Mouse (Mus musculus): ENCODE measurements around the gene Gm5868.
"Not testable (repeated sequence)": the region's sequence is repeated elsewhere in the genome, so short reads cannot be mapped to it uniquely, and the experiment has no call there.

Gene Gm5868

GRCm38 (mm10) chr5:72587192-72587681, at the start of gene Gm5868:
Gm5868 (minus strand) TSS chr5:72587551.
- no peak for DNase-seq

DNA sequence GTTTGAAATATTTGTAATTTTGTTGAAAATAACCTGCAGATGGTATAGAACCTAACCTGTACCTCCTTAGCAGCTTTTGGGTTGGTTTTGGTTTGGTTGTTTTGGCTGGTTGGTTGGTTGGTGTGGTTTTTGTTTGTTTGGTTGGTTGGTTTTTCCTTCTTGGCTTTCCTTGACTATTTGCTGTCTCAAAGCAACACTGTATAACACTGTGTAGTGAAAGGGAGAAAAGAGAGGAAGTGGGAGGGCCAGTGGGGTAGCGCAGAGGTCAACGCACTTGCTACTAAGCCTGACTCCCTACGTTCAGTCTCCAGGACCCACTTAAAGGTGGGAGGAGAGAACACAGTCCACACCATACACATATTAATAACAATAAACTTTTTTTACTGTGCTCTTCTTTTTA, 49.2 kb upstream of the Gm5868 start:
- DNase-seq: no peak

- DNase-seq: no peak
These were observed 48.8 kb upstream of the Gm5868 start for GRCm38 (mm10) chr5:72636122-72636521.

DNA sequence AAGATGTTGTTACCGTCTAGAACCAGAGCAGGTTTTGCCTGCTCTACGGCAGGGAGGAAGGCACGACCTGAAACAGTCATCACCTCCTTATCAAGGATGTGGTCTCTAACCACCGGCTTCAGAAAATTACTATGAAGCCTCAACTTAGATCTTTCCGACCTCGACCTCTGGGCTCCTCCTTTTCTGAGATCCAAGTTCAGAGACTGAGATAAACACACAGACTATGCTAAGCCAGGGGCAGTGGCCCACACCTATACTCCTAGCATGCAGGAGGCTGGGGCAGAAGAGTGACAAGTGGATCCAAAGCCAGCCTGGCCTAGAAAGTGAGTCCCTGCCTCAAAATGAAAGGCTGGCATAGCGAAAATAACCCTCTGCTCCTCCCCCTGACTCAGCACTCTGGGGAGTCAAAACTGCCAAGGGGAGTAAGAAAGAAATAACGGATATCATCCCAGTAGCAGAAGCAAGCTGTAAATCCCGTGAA, 47.5 kb upstream of the Gm5868 start:
- no peak for DNase-seq

DNA sequence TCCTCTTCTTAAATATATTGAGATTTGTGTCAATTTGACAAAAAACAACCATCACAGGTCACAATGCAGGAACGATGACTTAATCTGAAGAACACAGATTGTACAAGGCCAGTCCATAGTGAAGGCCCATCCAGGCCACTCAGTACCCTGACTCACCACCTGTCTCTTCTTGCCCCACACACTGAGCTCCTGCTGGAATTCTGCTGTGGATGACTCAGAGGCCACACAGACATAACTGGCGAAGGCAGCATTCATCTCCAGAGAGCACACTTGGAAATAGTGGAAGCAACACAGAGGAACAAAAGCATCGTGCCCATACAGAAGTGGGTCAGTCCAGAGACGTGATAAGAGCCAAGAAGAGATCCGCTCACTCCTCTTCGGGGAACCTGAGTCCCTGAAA, 42.7 kb upstream of the Gm5868 start:
- DNase-seq: no peak

DNA sequence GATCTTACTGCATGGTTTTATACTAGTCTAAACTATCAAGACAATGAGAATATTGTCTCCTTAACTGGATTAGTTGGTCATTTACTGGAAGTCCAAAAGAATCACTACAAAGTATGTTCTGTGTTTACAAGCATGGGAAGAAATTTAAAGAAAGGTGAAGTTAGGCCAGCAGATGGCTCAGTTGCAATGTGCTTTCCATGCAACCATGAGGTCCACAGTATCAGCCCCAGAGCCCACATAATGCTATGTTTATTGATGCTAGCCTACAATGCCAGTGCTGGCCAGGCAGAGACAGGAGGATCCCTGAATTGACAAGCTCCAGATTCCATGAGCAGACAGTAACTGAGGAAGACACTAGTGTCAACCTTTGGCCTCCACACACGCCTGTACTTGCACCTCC, 33.7 kb upstream of the Gm5868 start:
- DNase-seq: no peak

DNA sequence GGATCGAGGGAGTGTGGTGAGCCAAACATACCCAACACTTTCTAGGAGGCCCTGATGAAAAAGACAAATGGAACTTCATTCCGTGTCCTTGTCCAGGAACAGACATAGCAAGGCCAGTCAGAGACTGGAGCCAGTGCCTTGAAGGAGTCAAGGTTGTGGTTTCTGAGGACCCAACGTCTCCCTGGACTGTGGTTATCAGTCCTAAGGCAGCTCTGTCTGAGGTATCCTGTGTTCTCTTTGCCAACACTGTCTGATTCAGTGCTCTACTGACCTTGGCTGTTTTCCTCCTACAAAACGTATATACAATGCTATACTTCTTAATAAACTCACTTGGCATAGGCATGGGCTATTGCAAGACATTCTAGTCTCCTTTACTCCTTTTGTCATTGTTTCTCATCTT, 30.1 kb upstream of the Gm5868 start:
- no peak for DNase-seq

DNA sequence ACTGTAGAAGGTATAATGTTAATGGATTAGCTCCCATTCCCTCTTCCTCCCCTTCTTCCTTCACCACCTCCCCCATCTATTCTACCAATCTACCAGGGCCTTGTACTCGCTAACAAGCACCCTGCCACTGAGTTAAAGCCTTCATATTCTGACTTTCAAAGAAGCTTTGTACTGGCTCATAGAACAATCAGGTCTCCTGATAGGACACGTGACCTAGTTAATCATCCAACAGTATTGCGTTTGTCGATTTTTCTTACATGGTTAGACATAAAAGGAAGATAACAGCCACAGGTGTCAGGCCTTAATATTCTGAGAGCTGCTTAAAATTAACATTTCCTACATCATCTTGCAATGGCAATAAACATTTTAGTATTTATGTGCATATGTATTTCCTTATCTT, 15.8 kb upstream of the Gm5868 start:
- DNase-seq: no peak

DNA sequence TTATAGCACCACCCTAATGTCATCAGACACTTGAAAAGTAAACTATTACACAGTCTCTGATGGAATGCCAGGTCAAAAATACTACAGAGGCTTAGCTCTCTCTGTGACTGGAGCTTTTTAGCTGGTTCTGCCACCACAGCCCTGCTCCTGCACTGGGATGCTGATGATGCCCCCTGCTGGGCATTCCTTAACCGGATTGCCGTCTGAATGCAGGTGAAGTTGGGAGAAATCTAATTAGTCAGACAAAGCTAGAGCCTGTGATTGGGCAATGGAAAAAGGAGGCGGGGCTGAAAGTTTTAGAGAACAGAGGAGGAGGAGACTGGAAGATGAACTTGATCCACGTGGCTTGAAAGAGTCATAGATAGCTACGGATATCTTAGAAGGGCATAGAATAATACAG, 13.7 kb upstream of the Gm5868 start:
- peak; percentile 6 to 7 for DNase-seq

DNA sequence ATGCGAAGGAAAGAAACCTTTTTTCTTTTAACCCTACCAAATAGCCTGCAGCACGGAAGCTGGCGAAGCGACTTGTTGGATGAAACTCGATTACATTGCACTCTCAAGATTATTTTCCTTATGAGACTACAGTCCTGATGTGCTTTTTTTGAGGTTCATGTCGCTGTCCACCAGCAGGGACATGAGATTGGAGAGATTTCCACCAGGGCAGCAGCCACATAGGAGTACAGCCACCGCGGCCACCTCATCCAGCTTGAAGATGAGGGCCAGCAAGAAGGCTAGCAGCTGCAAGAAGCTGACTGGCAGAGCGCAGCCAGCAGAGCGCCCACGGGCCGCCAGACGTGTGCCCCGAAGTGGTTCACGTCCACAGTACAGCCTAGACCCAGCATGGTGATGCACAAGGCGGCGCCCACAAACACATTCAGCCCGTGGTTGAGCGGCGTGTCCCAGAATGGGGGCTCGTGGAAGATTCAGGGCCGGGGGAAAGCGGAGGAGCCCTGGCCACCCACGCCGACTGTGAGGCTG, 622 bp downstream of the Gm5868 start:
- DNase-seq: not testable (repeated sequence)

- not testable (repeated sequence) for DNase-seq
These were observed 1.2 kb downstream of the Gm5868 start for GRCm38 (mm10) chr5:72586122-72586521.

DNA sequence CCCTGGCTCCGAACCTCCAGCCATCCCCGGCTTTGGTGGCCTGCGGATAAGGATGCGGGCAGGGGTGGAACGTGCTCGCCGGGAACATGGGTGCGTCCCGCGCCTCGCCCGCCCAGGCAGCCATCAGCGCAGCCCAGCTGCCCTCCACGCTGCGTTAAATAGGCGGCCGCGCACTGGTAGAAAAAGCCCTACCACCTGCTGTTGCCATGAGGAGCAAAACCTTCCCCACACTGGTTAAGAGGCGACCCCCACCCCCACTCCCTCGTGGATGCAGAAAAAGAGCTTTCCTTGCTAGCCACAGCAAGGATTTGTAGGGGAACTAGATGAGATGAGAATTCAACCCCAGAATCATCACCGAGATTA, 6.4 kb downstream of the Gm5868 start, which contains the start of gene Zar1:
Gene Zar1 (minus strand): TSS at position 285 of the 363 bp plus-strand sequence.
- not testable (repeated sequence) for DNase-seq

- DNase-seq: not testable (repeated sequence)
These were observed 7.0 kb downstream of the Gm5868 start for GRCm38 (mm10) chr5:72580088-72580969.

DNA sequence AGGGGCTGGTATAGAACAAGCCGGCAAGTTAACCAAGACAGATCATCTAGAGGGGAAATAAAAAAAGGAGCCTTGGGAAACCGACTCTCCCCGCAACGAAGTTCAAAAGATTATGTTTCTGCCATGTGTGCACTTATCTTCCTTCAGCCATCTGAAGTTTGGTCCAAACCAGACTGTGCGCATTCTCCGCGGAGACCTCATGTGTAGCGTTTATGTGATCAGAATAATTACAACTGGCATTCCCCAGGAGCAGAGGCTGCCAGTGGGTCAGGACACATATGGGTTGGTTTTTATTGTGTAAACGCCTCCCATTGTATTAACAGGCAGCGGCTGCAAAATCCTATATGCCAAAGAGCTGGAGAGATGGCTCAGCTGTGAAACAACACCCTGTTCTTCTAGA, 7.8 kb downstream of the Gm5868 start:
- DNase-seq: not testable (repeated sequence)

DNA sequence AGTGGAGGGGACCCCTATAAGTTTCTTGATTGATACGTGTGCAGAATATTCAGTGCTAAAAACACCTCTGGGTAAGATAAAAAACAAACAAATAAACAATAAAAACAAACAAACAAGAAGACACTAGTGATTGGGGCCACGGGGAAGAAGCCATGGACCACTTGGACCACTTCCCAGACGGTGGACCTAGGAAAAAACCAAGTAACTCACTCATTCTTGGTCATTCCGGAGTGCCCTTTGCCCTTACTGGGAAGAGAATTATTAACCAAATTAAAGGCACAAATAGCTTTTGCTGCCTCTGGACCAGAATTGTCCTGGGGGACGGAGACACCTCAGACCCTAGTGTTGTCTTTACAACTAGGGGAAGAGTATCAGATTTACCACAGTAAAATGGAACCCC, 21.7 kb downstream of the Gm5868 start:
- DNase-seq: no peak

- DNase-seq: not testable (repeated sequence)
These were observed 24.2 kb downstream of the Gm5868 start for GRCm38 (mm10) chr5:72563183-72563582.

DNA sequence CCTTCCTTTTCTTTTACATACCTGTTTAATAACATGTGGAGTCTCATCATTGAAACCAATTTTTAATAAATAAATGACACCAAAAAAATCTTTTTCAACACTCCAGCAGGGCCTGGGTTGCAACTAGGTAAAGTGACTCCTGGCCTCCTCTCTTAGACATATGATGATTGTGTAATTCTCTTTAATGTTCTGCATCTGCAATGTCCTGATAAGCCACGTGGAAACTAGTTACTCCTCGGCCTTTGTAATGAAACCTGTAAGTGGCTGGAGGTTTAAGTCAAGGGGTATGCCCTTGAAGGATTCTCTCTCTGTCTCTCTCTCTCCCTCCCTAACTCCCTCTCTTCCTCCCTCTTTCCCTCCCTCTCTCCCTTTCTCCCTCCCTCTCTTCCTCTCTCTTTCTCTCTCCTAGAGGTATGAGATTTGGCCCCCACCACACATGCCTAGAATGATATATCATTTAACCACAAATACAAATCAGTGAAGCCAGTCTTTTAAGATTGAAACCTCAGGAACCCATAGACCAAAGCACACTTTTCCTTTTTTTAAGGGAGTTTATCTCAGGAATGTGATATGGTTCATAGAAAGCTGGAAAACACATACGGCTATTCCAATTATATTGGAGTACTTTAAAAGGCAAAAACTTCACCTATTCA, 26.2 kb downstream of the Gm5868 start:
- DNase-seq: no peak

GRCm38 (mm10) chr5:72559544-72560049, 27.8 kb downstream of the Gm5868 start, which contains the start of gene Nfxl1:
Nfxl1 (minus strand) TSS chr5:72559684.
- peak; percentile 98 for DNase-seq

GRCm38 (mm10) chr5:72558716-72559526, 28.4 kb downstream of the Gm5868 start:
- DNase-seq: no peak

- DNase-seq: no peak
These were observed 31.1 kb downstream of the Gm5868 start for GRCm38 (mm10) chr5:72556245-72556644.

DNA sequence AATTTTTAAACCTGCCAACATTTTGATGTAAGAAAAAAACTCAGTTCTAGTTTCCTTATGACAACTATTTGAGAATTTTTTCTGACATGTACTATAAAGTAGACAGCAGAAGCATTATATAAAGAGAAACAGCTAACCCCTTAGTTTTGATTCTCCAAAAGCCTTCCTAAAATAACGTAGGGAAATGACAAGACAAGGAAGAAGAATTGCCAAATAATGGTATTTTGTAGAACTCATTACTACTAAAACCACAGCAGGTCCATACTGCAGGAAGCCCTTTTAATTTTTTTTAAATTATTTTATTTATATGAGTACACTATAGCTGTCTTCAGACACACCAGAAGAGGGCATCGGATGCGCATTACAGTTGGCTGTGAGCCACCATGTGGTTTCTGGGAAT, 36.1 kb downstream of the Gm5868 start:
- no peak for DNase-seq

Measured in cerebellum, postnatal 36 days (tissue).